10 mouse cellular contexts compared by ENCODE assay signal in genomic region chr2:156777326-156778004, GRCm38 (mm10). TPM values are rescaled to one million over a fixed set of nuclear protein-coding genes. Genes with fewer than 3 reads are reported as not detected.
DNase-seq lines count a peak whose midpoint lies in the region; ATAC-seq and TF ChIP-seq lines count a peak whose summit lies in the region.
"Had no signal": no experiment of that assay in that cellular context is flagged by ENCODE, and none has a peak within 500 bp of the region (broad histone marks: within the 10 kb centered on the region; RNA-seq: fewer than 3 reads in every experiment).

No protein-coding gene starts in this region.

- H3K27me3 ChIP-seq in lung, postnatal 0 days (replicated peaks; ENCODE audit: insufficient read depth, low read length) = no peaks in the 10 kb centered on the region
- H3K27me3 ChIP-seq in heart, embryonic 11.5 days (ENCODE audit: control insufficient read depth, insufficient read depth, low read length) = peaks cover 3% of the 10 kb centered on the region; the same call in 1 of the 2 replicates
- no peaks in the 10 kb centered on the region for H3K27me3 ChIP-seq in small intestine, adult 2 months (ENCODE audit: control insufficient read depth, insufficient read depth, low read length)

- H3K4me1 ChIP-seq in lung, postnatal 0 days (ENCODE audit: insufficient read depth, low read depth, low read length) = peaks cover 6% of the 10 kb centered on the region; the same call in 1 of the 2 replicates
- peaks cover 51% of the 10 kb centered on the region for H3K4me1 ChIP-seq in heart, embryonic 11.5 days (ENCODE audit: control insufficient read depth, insufficient read depth, low read length)
- H3K4me1 ChIP-seq in small intestine, adult 2 months (ENCODE audit: control insufficient read depth, insufficient read depth, insufficient read length, low read length) = peaks cover 2% of the 10 kb centered on the region; the same call in 1 of the 2 replicates

- no peak overlapping the region for H3K4me3 ChIP-seq in lung, postnatal 0 days (ENCODE audit: low read depth, low read length)
- peak overlapping the region; percentile 42 for H3K4me3 ChIP-seq in heart, embryonic 11.5 days (ENCODE audit: low read depth, low read length)
- peak overlapping the region; percentile 39 for H3K4me3 ChIP-seq in small intestine, adult 2 months (ENCODE audit: low read depth, low read length)
- H3K4me3 ChIP-seq: liver, embryonic 15.5 days; neural tube, embryonic 15.5 days had no signal

- TF ChIP-seq EP300 in lung, postnatal 0 days (IDR thresholded peaks at IDR 0.05) = no peak

- 33% methylated on average over 7 of the region's 7 CpGs for WGBS in lung, postnatal 0 days
- WGBS in heart, embryonic 11.5 days (ENCODE audit: insufficient replicate concordance) = 40% methylated on average over 7 of the region's 7 CpGs
- 58% methylated on average over 7 of the region's 7 CpGs for WGBS in small intestine, adult 2 months

- H3K36me3 ChIP-seq in lung, postnatal 0 days (ENCODE audit: insufficient read depth, low read length) = no peaks in the 10 kb centered on the region
- H3K36me3 ChIP-seq in heart, embryonic 11.5 days (ENCODE audit: control insufficient read depth, insufficient read depth, low read length) = peaks cover 5% of the 10 kb centered on the region
- no peaks in the 10 kb centered on the region for H3K36me3 ChIP-seq in small intestine, adult 2 months (ENCODE audit: control insufficient read depth, insufficient read depth, low read length)
- H3K36me3 ChIP-seq: liver, embryonic 15.5 days; neural tube, embryonic 15.5 days had no signal

- no peaks in the 10 kb centered on the region for H3K9me3 ChIP-seq in lung, postnatal 0 days (ENCODE audit: low read length)
- no peaks in the 10 kb centered on the region for H3K9me3 ChIP-seq in heart, embryonic 11.5 days (replicated peaks; ENCODE audit: control insufficient read depth, low read length)
- H3K9me3 ChIP-seq: liver, embryonic 15.5 days; neural tube, embryonic 15.5 days had no signal

- DNase-seq in lung, postnatal 10 days = peak; percentile 34
- no peak for DNase-seq in lung, postnatal 0 days (ENCODE audit: low spot score)
- DNase-seq in kidney, adult 9 months = peak; percentile 51
- DNase-seq in B cell, adult 2 months = no peak
- no peak for DNase-seq in thymus, postnatal 10 days (ENCODE audit: low spot score in 2 of 2)
- DNase-seq in layer of hippocampus, adult 9-11 months = no peak

- no peak for ATAC-seq in lung, postnatal 0 days
- ATAC-seq in heart, embryonic 11.5 days (replicated peaks; ENCODE audit: insufficient number of reproducible peaks, low FRiP score, low TSS enrichment) = no peak

- no peak for TF ChIP-seq POLR2A in small intestine, adult 2 months (IDR thresholded peaks at IDR 0.05; ENCODE audit: low read depth, low read length)

- no peak for TF ChIP-seq CTCF in lung, postnatal 0 days (IDR thresholded peaks at IDR 0.05)
- TF ChIP-seq CTCF in small intestine, adult 2 months (IDR thresholded peaks at IDR 0.05; ENCODE audit: extremely low read depth, insufficient read length, insufficient replicate concordance, low read depth, low read length) = no peak

- H3K4me2 ChIP-seq in lung, postnatal 0 days (replicated peaks; ENCODE audit: low read depth, low read length) = no peak overlapping the region
- peak overlapping the region; percentile 75 for H3K4me2 ChIP-seq in heart, embryonic 11.5 days
- H3K4me2 ChIP-seq: liver, embryonic 15.5 days; neural tube, embryonic 15.5 days had no signal

- no peak overlapping the region for H3K9ac ChIP-seq in lung, postnatal 0 days (replicated peaks; ENCODE audit: low read depth)
- peak overlapping the region; percentile 73 for H3K9ac ChIP-seq in heart, embryonic 11.5 days (ENCODE audit: low read depth, low read length)
- H3K9ac ChIP-seq: liver, embryonic 15.5 days; neural tube, embryonic 15.5 days had no signal

- no peak overlapping the region for H3K27ac ChIP-seq in lung, postnatal 0 days (ENCODE audit: low read length)
- H3K27ac ChIP-seq in heart, embryonic 11.5 days (ENCODE audit: low read depth, low read length) = peak overlapping the region; percentile 68
- H3K27ac ChIP-seq in small intestine, adult 2 months (ENCODE audit: insufficient read depth, low read depth, low read length) = no peak overlapping the region; the same call in 1 of the 2 replicates
- H3K27ac ChIP-seq: liver, embryonic 15.5 days; neural tube, embryonic 15.5 days had no signal

RNA-seq across cellular contexts. Expression of gene Myl9, which starts 2.2 kb away (rescaled TPM):
- polyA plus RNA-seq in lung, postnatal 0 days (2015; fragmentation: Nextera tagmentation; extraction: Ambion mirVana) = 222 and 240 TPM in 2 replicates
- polyA plus RNA-seq in heart, embryonic 11.5 days (2014; fragmentation: Nextera tagmentation; extraction: Ambion mirVana) = 2,229 and 2,268 TPM in 2 replicates
- 391 and 410 TPM in 2 replicates for polyA plus RNA-seq in small intestine, adult 2 months (2012; rRNA removed)

Comparison
In these comparisons a context has a peak if more than half of its experiments do, and no peak if none do; other contexts are left out.
1. DNase-seq: peak in lung, postnatal 10 days (single experiment) and kidney, adult 9 months (single experiment); none in lung, postnatal 0 days (single experiment), B cell, adult 2 months (0 of 2), thymus, postnatal 10 days (0 of 2) and layer of hippocampus, adult 9-11 months (single experiment).